Mouse (Mus musculus) thymus, adult 2 months (tissue): ENCODE data around the gene Tcf7l2.

ENCODE experiments used
- CTCF ChIP-seq: fragments of 200-500 bp; IDR thresholded peaks from 2 replicates; pipeline ENCODE4 v1.5.1; 2012; ENCODE audit warnings: mild to moderate bottlenecking, control low read depth, low read length, moderate library complexity, borderline replicate concordance; ENCODE audit not compliant: control insufficient read depth, poor library complexity, insufficient read depth; ENCODE audit errors: extremely low read depth
- POLR2A ChIP-seq: fragments of 200-500 bp; IDR thresholded peaks from 2 replicates; pipeline ENCODE4 v1.6.1; 2012; ENCODE audit warnings: mild to moderate bottlenecking, low read length, control low read depth, moderate library complexity; ENCODE audit not compliant: control insufficient read depth, poor library complexity, insufficient read depth; ENCODE audit errors: extremely low read depth

- no peak for TF ChIP-seq CTCF
- no peak for TF ChIP-seq POLR2A
Observed at GRCm38 (mm10) chr19:55752861-55753260, 11.2 kb downstream of the Tcf7l2 start.
